Mouse (Mus musculus) spleen, postnatal 4 days (tissue): ENCODE data around the gene Rnaseh2a.

Source experiments
- DNase-seq, 2 experiments: peaks; one replicate each; pipeline ENCODE4 v3.0.0; 2022; ENCODE audit warnings: low spot score in 2 of 2

The Rnaseh2a gene

DNA sequence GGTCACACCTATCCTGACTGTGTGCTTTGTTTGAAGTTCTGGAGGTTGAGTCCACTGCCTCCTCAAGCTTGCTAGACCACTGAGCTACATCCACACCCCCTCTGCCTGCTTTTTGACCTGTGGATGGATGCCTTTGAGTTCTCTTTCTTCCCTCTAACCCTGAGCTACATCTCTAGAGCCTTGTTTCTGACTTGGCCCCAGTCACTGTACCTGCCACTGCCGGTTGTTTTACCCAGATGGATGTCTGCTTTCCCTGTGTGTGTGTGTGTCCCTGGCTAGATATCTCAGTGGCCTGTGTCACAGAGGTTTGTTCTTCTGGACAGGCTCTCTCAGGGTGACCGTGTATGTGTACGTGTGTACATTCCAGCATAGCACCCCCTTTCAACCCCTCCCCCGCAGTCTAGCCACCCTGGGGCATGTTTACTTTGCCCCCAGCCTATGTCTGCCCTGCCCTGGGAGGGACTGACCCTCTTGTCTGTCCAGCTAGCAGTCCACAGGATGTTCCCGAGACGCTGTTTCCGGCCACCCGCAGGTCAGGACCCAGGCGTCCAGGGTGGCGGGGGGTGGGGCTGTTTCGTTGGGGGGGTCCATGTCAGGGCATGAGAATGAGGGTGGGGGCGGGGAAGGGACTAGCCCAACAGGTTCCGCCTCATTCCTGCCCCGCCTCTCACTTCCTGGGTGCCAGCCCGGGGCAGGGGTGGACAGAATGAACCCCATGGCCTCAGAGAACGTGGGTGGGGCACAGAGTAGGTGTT is 14.9 kb upstream of the Rnaseh2a start:
- peak in 1 of 2 experiments; percentile 66 for DNase-seq

DNA sequence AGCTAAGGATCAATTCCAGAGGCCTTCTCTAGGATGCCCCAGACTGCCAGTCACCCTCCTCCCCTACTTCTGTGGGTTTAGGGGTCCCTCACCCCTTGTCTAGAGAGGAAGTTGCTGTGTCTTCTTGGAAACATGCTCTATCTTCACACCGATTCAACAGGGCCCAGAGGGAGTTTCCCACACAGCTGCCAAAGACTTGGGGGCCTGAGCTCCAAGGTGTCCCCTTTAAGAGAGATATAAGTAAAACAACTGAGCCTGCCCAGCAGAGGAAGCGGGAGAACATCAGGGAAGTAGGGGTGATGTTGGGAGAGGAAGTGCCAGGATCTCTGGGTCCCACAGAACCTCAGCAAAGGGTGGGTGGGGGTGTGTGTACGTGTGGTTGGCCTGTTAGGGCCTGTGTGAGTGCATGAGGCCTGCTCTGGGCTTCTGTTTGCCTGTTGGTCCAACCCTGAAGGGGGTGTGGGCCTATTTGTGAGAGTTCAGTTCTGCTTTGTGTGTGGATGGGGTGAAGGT is 13.0 kb upstream of the Rnaseh2a start:
- DNase-seq, result peak; percentile 28 to 63

DNA sequence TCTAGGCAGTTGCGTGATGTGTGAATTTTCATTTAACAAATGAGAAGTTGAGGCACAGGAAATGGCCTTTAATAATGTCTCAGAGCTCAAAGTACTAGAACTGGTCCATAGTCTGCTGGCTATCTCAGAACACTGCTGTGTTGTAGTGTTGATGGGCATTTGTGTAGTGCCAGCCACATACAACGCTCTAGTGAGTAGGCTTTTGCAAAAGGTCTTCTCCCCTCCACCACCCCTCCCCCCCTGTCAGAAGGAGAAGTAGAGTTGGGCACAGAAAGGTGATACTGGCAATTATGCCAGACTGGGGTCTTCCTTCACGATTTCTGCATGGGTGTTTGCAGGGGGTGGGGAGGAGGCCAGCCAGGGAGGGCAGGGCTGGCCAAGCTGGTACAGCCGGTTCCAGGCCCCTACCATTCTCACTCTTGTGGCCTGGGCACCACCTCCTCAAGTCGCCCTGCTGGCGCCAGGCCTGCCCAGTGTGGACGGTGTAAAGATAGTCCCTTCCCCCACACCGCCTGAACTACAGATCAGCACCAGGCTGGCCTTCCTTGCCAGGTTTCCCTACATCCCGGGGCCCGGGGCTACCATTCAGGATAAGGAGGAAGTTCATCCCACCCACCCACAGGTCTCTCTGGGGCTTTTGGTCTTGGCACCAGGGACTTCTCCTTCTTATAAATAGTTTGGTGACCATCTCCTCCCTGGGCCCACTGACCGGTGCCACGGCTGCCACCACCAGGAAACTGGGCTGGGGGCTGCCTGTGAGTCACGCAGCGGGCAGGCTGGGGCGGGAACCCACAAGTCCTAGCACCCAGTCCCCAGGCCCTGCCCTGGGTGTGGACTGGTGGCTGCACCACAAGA is 12.3 kb upstream of the Rnaseh2a start:
- DNase-seq, result peak in 1 of 2 experiments; percentile 64

DNA sequence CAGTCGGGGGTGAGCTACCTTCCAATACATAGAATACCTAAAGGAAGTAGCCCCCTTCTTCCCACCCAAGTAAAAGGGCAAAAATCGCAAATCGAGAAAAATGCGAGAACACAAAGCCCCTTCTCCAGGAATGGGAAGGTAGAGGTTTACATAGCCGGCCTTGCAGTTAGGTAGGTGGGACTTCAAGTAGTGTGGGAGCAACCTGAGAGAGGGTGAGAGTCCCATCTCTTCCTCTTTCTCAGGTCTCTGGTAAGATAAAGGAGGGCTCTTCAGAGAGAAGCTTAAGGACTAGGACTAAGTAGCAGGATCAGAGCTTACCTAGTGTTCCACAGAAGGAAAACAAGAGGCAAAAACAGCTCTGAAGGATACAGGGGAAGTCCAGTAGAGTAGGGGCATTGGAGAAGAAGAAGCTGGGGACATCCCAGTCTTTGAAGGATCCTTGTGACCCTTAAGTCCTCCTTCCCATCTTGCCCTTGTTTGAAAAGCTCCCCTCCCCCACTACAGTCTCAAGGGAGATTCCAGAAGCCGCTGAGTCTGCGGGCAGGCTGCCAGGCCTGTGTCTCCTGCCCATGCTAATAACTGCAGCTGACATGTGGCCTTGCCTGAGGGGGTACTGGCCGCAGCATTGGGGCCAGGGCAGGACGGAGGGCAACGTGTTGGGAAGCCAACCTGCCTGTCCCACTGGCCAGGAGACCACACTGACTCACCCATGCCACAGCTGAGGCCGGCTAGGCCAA is 11.2 kb upstream of the Rnaseh2a start:
- DNase-seq, result peak; percentile 65 to 79

DNA sequence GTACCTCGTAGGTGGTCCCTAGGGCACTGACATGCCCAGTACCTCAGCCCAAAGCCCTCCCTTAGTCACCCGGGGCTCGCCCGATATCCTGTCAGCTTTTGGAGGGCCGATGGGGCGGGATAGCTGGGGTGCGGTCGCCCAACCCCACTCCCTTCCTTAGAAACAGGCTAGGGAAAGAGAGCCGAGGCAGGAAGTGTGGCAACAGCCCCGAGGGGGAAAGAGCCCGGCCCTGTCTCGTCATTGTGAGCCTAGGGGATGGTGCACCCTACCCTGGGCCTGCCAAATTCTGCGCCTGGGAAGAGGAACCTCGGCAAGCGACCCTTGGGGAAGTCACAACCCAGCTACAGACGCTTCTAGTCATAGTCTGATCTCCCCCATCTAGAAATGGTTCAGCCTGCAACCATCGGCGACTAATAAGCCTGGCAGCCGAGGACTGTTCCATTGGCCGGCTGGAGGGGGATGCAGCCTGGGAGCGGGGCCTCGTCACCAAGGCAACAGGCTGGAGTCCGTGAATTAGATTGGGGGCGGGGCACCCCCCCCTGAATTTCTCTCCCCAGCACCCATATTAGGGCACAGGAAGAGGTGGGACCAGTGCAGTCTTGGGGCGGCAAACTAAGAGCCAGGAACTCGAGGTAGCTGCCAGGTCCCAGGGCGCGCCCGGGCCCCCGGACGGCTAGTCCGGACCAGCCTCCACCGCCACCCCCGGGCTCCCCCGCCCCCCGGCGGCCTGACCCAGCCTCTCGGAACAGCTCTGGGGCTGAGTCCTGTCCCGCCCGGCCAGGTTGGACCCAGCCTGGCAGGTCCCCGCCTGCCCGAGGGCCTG is 10.2 kb upstream of the Rnaseh2a start:
- peak; percentile 92 to 93 for DNase-seq

DNA sequence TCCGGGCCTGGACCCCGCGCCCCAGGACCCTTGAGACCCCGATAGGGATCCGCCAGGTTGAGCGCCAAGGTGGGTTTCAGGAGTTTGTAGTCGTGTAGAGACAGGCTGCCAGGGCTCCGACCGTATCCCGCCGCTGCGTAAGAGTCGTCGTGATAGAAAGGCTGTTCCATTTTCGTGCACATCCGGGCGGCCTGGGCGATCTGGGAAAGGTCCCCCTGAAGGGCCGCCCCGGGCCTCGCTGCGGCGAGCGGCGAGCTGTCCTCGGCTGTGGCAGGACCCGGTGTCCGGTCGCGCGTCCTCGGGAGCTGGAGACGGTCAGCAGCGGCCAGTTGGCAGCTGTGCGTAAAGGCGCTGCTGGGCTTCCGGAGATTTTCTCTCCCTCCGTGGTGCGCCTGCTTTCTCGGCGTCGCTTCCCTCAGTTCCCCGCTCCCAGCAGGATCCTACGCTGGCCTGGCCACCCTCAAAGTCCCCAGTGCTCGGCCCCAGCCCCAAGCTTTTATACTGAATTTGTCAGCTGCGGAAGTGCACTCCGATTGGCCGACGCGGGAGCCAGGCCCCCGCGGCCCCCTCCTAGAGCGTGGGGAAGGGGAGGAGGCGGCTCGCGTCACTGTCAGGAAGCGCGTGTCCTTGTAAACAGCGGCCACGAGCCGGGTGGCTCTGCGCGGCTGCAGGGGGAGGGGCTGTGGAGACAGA is 8.8 kb upstream of the Rnaseh2a start, which contains the start of gene Junb:
TSS of gene Junb (minus strand) at position 471 of the 693 bp plus-strand sequence.
- peak; percentile 86 to 94 for DNase-seq

DNA sequence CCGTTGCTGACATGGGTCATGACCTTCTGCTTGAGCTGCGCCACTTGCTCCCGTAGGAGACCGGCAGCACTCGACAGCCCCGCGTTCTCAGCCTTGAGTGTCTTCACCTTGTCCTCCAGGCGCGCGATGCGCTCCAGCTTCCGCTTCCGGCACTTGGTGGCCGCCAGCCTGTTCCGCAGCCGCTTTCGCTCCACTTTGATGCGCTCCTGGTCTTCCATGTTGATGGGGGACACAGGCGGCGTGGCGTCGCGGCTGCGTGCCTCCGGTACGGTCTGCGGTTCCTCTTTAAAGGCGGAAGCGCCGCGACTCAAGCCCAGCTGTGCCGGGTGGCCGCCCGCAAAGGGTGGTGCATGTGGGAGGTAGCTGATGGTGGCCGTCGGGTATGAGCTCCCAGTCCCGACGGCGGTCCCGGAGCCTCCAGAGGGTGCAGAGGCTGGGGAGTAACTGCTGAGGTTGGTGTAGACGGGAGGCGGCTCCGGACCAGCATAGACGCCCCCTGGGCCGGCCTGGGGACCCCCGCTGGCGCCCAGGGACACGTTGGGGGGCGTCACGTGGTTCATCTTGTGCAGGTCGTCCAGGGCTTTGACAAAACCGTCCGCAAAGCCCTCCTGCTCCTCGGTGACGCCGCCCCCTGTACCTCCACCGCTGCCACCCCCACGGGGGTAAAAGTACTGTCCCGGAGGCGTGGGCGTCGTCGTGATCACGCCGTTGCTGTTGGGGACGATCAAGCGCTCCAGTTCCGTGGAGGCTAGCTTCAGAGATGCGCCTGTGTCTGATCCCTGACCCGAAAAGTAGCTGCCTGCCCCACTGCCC is 8.1 kb upstream of the Rnaseh2a start:
- peak; percentile 76 to 89 for DNase-seq

DNA sequence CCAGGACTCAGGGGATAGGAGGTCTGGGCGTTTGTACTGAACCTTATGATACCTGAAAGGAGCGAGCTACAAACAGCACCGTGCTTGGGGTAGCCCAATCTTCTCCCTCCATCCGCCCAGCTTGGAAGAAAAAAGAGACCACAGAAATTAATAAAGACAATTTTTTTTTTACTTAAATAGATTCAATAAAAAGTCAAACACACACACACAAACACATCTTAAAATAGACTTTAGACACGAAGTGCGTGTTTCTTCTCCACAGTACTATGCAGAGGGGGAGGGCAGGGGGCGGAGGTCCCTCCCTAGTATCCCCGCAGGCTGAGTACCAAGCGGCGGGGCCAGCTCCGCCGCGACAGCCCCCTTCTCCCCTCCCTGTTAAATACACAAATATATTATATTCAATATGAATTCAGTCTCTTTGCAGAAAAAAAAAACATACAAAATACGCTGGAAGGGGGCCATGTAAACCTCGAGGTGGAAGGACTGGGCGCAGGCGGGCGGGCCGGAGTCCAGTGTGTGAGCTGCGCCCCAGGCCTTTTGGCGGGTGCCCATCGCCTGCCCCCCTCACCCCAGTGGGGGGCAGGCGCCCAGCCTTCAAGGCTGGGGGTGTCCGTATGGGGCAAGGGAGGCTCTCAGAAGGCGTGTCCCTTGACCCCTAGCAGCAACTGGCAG is 7.3 kb upstream of the Rnaseh2a start:
- no peak for DNase-seq

DNA sequence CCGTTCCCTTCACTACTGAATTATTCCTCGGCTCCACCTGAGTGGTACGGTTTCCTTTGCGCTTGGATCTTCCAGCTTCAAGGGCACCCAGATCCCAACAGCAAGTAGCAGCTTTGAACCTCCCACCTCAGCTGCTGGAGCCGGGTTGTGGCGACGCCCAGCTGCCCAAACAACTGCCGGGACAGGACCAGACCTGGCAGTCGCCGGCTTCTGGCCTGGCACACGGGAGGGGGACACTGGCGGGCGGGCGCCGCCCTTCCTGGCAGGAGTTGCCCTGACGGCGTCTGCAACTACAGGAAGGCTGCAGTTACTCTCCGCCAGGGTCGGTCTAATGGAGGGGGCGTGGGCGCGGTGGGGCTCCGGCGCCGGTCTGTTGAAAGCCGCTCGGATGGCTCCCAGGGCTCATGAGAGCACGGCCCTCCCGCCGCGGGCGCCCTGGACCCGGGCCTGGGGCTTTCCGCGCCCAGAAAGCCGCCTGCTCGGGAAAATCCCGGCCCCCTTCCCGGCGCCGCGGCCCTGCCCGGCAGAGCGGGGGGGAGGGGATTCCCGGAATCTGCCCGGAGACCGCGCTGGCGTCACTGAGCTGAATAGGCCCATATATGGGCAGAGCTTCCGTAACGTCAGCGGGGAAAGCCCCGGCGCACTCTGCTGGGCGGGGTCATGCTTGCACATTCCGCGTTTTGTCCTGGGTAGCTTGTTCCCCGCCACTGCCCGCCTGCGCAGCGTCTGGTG is 6.6 kb upstream of the Rnaseh2a start:
- peak; percentile 95 to 97 for DNase-seq

DNA sequence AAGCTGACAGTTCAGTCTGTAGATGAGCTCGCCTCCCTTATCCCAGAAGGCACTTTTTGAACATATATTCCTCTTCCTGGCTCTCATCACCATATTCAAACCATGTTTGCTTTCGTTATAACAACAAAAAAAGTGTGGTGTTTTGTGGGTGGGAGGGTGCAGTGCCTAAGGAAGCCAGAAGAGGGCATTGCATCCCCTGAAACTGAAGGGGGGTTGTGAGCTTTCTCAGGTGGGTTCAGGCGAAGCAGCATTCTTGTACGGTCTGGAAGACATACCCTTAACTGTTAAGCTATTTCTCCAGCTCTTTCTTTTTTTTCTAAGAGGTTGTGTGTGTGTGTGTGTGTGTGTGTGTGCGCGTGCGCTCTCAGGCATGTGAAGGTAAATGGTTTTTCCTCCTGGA is 5.9 kb upstream of the Rnaseh2a start:
- DNase-seq, result peak; percentile 85 to 91

DNA sequence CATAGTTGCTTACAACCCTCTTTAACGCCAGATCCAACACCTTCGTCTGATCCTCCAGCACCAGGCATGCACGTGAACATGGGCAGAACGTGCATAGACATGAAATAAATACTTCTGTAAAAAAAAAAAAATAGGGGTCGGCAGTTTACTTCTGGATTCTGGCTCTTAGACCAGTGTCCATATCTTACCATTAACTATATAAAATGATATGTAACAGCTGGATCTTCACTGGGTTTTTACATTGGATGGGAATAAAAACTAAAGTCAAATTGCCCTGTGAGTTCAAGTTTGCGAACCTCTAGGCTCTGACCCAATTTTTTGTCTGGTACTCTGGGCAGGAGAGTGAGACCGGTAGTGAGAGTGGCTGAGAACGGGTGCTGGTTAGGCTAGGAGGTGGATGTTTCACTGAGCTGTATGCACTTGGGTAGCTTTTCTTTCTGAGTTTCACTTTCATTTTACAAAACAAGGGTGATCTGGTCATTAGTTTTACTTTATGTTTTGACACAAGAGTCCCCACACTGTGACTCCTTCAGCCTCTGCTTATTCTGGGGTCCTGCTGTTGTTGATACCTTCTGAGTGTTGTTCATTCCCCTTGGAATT is 5.1 kb upstream of the Rnaseh2a start:
- DNase-seq, result peak in 1 of 2 experiments; percentile 68

DNA sequence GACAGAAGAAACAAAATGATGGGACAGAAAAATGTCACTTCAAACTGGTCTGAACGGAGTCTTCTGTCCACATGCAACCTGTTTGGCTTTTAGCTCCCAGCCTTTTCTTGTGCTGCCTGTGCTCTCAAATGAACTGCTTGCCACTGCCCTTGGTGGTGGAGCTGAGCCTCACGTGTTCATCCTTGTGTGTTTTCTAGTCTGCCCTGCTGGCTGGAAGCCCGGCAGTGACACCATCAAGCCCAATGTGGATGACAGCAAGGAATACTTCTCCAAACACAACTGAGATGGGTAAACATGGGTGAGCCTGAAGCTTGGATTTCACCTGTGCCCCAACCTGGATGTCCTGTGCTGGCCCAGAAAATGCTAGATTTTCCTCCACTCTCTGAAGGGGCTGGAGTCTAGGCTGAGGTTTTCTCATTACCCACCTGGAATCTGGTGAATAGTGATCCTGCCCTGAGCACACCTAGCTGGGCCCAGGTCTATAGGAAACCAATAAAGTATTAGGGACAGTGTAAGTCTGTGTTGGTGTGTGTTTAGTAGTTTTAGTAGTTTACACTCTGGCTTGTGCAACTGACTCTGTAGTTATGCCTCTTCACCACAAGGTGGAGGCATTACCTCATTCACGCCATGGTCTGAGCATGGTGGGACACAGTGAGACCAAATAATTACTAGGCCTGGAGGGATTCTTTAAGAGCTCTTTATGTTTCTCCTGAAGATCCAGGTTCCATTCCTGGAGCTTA is 4.4 kb upstream of the Rnaseh2a start:
- DNase-seq, result peak; percentile 54 to 70

DNA sequence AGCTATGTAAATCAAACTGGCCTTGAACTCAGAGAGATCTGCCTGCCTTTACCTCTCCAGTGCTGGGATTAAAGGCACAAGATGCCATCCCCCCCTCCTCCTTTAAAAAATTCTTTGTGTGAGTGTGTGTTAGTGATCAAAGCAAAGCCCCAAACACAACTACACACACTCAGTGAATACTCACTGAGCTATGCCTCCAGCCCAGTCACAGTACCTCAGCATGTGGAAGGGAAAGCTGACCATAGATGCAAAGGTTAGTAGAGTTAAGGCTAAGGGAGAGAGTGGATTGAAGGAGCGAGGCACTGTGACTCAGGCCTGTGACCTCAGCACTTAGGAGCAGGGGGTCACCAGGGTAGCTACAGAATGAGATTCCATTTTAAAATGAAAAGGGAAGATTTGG is 3.5 kb upstream of the Rnaseh2a start:
- DNase-seq, result peak in 1 of 2 experiments; percentile 53

DNA sequence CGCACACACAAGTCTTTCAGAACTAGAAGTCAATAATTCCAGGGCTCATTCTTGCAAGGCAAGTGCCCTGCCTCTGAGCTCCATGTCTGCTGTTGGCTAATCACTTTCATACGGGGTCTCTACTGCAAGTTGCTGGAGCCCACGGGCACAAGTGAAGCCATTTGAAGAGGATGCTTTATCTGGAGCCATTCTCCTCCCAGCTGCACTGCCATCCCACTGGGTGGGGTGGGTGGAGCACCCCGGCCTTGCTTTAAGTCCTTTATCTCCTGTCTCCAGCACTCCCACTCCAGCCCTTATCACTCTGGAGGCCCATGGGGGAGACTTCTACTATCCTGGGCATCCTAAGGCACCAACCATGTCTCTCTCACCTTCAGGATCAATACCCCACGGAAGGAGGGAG is 1.3 kb upstream of the Rnaseh2a start:
- DNase-seq, result peak; percentile 84

DNA sequence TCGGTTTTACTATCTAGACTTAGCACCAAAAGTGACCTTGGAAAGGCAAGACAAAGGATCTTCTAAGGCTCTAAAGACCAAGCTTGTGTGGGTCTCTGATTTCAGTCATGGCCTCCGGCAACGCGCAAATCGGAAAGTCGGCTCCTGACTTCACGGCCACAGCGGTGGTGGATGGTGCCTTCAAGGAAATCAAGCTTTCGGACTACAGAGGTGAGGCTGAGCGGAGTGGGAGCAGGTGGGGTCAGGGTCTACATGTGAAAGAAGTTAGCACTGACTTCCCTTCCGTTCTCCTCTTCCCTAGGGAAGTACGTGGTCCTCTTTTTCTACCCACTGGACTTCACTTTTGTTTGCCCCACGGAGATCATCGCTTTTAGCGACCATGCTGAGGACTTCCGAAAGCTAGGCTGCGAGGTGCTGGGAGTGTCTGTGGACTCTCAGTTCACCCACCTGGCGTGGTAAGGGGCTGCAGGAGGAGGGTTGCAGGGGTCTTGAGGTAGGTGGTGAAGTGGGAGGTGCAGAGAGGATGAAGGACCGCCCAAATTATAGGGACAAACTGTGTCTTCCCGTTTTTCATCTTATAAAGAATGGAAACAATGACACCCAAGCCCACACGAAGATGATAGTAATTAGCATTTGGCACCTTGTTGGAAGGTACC is 696 bp upstream of the Rnaseh2a start:
- DNase-seq, result peak; percentile 34 to 77

DNA sequence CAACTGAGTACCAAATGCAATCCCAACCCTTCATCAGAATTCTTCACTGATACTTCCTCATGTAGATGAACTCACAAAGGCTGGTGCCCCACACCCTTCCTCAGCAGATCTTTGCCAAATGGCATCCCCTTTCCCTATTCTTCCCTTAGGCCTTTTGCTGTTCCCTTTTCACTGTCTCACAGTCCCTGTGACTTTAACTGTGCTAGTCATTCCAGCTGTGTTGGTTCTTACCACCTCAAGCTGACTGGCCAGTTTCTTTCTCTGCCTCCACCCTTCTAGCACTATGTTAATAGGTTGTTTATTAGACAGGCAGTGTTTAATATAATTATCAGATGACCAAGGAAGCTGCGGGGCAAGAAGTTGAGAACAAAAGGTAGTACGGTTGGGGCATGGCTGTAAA is 917 bp downstream of the Rnaseh2a start:
- peak in 1 of 2 experiments; percentile 65 for DNase-seq
